Mouse (Mus musculus): Measurements from ENCODE around the gene Tll1. TPM values are rescaled to one million over a fixed set of nuclear protein-coding genes. Genes with fewer than 3 reads are reported as not detected.

Tll1 gene
- not detected in 2 replicates for polyA plus RNA-seq (2012)

DNA sequence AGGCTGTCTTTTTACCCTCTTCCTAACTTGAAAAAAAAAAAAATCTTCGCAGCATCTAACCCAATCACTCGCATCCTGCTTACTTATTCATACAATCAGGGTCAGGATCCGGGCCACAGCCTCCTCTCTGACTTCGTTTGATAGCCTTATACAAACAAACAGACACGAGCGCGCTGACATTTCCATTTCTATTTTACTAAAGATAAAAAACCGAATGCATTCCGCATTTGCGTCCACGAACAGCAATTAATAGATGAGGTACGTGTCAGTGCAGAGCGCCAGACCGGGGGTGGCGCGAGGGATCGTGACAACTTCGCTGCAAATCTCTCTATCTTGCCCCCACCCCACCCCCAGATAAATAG, at the start of gene Tll1:
Gene Tll1 (minus strand): TSS at position 248 of the 362 bp plus-strand sequence.
- no peak for TF ChIP-seq GATA1 (IDR thresholded peaks at IDR 0.05; ENCODE audit: low read length)

DNA sequence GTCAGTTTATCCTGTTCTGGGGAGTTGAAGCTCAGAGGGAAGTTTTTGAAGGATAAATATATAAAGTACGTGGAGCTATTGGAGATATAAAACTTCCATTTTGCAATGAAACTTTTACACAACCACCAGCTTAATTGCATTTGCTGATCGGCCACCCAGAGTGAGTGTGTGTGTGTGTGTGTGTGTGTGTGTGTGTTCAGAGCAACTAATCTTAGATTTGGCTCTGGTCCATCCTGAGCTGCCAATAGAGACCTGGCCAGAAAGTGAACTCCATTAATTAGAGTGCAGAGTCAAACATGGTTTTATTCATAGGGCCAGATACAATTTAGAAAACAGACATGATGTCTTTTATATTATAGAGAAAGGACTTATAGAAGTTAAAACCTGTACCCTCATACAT, 32.6 kb upstream of the Tll1 start:
- no peak for TF ChIP-seq GATA1 (IDR thresholded peaks at IDR 0.05; ENCODE audit: low read length)

DNA sequence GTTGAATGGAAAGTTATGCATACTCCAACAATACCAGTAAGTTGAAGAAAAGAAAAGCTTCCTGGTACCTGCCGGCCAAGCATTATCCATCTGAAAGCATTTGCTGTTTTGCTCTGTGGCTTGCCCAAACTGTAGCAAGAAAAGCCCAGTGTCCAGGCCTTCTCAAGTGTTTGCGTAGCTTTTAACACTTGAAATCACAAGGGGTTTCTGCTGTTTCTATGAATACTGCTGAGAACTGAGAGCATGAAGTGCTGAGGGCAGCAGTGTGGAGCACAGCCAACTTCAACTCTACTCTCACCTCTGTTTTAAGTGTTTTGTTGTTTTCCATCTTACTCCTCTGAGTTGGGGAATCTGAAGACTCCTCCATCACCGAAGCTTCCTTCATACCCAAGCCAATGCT, 15.5 kb upstream of the Tll1 start:
- no peak for TF ChIP-seq GATA1 (IDR thresholded peaks at IDR 0.05; ENCODE audit: low read length)

DNA sequence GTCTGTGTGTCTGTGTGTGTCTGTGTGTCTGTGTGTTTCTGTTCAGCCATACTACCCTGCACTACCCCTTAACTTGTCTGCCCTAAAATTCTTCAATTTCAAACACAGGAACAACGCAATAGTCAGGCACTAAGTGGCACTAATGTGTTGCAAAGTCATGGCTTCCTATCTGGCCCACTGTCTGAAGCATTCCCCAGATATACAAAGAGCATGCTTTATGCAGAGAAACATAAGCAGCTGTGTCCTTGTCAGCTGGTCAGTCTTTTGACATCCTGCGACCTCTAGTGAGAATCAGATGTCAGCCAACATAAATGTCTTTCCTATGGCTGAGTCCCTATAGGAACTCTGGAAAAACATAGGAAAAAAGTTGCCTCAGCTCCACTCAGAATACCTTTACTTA, 11.6 kb upstream of the Tll1 start:
- TF ChIP-seq GATA1 (IDR thresholded peaks at IDR 0.05; ENCODE audit: low read length) = no peak

DNA sequence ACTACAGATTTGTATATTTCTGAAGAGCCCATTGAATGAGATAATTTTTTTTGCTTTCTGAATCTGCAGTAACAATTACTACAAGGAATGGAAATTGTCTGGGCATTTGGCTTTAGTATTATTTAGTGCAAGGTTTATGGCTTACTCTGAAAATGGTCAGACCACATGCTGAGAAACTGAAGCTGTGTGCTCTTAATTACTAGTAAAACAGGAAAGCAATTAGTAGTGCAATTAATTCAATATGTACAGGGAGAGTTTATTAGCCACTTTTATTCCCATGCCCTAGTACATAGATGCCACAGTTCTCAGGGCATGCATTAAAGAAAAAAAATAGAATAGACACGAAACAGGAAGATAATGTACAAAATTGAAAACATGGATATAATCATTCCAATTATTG, 10.2 kb upstream of the Tll1 start:
- no peak for TF ChIP-seq GATA1 (IDR thresholded peaks at IDR 0.05; ENCODE audit: low read length)

DNA sequence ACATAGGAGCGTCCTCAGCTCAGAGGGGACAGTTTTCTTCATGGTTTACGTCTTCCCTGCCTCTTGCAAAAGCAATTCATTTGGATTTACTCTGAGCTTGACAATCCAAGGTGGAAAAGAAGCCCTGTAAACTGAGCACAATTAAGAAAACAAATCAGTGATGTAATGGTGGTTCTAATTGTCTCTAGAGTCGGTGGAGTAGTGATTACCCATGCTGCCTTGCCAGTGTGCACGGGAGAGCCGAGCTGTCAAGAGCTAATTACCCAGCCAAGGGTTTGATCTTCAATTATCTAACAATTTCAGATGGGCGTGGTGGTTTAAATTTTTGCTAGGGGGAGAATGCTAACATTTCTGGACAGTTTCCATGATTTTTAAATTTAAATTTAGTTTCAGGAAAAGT, 9.3 kb upstream of the Tll1 start:
- TF ChIP-seq GATA1 (IDR thresholded peaks at IDR 0.05; ENCODE audit: low read length) = no peak

DNA sequence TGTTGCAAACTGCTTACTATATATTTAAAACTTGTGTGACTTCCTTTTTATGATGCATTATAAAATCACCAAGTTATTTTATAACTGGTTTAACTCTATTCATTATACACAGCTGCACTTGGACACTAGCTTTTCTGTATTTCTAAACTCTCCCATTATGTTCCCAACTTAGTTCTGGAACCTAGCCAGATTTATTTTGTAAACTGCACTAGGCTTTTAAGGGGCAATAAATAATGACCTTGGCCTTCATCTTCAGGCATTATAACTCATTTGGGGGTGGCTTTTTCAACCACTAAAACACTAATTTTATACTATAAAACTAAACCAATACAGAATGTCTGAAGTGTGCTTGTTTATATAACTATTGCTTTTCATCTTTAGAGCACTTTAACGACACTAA, 8.8 kb upstream of the Tll1 start:
- no peak for TF ChIP-seq GATA1 (IDR thresholded peaks at IDR 0.05; ENCODE audit: low read length)

DNA sequence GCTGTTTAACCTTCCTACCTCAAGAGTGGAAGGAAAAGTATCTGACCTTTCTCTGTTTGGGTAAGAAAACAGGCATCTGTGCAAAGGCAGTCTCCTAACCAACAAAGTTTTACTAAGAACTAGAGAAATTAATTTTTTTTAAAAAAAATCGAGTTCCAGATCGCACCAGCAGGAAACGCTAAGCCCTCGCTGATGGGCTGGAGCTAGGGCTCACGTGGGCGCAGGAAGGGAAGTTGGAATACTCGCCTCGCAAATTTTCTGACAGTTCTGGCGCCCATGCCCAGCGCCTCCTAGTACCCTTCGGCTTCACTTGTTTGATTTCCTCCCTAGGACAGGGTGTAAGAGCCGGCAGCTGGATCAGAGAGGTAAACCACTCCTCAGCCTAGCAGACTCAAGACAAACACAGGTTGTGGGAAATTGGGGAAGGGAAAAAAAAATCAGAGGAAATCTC, 365 bp upstream of the Tll1 start:
- no peak for TF ChIP-seq GATA1 (IDR thresholded peaks at IDR 0.05; ENCODE audit: low read length)

DNA sequence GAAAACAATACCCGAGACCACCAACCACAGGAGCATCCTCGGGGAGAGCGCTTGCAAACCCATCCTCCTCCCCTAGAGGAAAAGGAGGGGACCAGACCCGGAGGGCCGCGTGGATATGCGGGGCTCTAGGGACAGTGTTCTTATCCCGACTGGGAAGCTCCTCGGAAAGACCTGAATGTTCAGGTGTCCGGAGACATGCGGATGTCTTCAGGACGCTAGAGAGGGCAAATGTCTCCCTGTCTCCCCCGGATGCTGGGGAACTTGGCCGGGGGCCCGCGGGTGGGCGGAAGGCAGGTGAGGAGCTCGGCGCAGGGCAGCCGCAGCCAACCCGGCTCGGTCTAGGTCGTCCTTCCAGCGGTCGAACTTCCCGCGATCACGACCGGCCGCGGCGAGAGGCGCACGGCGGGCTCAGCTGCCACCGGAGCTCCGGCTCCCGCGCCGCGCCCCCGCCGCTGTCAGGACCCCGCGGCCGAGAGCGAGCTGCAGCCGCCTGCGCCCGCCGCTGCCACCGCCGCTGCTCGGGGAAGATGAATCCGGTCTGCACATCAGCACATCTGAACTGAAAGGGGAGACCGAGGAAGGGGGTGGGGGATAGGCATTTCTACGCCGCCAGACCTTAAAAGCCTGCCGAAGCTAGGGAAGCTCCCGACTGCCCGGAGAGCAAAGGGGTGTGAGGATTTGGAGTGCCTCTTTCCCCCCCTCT, 599 bp downstream of the Tll1 start:
- no peak for TF ChIP-seq GATA1 (IDR thresholded peaks at IDR 0.05; ENCODE audit: low read length)

DNA sequence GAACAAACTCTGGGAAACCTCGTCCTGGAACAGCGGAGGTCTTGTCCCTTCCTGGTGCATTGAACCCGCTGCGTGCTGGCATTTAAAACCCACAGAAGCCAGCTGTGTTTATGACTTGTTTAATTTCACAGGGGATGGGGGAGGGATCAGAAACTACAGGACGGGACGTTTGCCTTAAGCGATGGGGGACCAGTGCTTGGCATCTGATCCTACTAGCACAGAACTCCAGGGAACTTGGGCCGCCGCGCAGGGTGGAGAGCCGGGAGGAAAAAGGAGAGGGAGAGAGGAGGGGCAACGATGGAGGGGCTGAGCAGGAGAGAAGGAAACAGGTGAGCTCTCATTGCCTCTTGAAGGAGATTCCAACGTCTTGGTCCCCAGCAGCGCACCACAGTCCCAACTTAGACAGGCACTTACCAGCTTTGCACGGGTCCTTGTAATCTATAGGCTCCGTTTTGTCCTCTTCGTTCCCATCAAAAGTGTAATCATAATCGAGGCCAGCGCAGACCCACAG, 1.2 kb downstream of the Tll1 start:
- TF ChIP-seq GATA1 (IDR thresholded peaks at IDR 0.05; ENCODE audit: low read length) = no peak

DNA sequence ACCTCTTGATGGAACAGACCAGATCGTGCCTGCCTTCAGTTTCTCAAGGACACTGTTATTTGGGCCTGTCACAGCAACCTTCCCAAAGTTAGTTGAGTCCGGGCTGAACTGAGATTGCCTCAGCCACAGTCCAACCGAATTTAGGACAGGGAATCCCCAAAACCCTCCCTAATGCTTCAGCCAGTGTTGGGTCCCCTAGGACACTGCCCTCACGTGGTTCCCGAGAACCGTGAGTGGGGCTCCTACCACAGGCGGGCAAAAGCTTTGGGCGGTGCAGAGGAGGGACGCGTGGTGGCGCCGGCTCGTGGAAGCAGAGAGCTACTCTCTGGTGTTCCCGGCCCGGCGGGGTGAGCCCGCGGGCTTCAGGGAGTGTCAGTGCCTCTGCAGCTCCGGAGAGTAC, 1.9 kb downstream of the Tll1 start:
- no peak for TF ChIP-seq GATA1 (IDR thresholded peaks at IDR 0.05; ENCODE audit: low read length)

DNA sequence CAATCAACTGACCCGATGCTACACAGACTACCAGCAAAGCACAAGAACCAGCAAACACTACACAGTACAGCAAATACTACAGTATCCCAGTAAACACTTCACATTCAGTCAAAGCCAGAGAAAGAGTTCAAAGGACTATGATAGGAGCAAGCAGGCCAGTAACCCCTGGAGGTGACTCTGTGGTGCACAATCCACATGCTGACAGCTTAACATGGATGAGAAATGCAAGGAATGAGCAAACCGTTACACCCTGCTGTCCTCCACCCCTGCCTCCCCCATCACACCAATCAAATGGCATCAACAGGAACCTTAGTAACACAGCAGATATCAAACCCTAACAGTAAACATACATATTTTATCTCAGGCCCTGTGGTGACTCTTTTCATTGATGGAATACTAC, 7.7 kb downstream of the Tll1 start:
- no peak for TF ChIP-seq GATA1 (IDR thresholded peaks at IDR 0.05; ENCODE audit: low read length)

DNA sequence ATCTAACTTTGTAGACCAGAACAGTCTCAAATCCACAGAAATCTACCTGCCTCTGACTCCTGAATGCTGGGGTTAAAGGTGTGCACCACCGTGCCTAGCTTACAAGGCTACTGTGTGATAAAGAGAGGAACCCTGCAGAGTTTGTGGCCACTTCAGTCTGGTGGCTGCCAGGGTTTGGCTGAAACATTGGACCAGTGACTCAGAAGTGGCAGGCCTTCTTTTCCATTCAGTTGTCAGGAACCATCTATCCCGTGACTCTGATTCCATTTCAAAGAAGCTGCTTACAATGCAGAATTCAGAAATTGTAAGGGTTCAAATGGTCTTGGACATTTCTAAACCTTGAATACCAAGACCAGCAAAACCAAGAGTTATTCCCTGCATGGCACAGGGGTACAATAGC, 12.7 kb downstream of the Tll1 start:
- TF ChIP-seq GATA1 (IDR thresholded peaks at IDR 0.05; ENCODE audit: low read length) = no peak

DNA sequence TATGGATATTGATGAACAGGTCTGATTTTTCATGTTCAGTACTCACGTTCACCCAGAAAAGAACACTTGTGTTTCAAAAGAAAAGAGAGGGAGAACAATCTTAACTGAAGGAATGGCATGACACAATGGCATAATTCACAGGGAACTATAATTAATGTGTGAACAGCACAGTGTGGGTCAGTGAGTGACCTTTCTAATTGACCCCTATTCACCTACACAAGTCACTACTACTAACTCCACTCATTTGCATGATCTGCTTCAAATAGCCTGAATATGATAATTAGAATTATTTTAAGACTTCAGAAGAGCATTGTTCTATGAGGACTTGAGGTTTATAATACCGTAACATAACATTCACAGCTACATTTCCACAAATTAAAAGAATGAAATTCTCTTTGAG, 18.2 kb downstream of the Tll1 start:
- TF ChIP-seq GATA1 (IDR thresholded peaks at IDR 0.05; ENCODE audit: low read length) = no peak

DNA sequence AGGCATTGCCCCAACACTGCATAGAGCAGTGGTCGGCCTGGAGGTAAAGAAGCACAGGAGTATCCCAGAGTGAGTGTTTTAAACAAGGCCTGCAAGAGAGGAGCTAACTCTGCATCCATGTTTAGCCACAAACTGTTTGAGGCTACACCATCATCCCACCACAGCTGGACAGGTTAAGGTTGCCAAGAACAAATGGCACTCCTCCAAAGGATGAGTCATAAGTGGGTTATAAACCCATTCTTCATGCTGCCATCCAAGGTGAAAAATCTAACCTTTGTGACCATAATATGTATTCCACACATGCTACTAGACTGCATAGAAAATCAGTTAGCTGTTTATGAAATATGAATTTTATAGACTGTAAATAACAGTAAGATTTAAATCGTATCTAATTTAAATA, 29.1 kb downstream of the Tll1 start:
- no peak for TF ChIP-seq GATA1 (IDR thresholded peaks at IDR 0.05; ENCODE audit: low read length)

DNA sequence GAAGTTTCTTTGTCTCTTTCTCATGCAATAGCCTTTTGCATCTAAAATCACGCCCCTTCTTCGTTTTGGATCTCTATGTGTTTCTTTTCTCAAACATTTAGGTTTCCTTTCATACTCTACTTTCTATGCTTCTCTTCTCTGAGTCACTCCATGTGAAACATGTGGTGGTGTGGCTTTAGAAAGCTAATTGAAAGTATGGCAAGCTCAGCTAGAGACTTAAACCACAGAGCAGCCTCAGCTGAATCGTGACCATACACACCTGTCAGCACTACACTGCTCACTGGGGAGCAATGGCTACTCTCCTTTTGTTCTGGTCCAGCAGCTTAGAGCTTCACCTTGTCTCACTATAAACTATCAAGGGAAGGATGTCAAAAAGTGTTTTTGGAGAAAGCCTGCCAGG, 31.2 kb downstream of the Tll1 start:
- TF ChIP-seq GATA1 (IDR thresholded peaks at IDR 0.05; ENCODE audit: low read length) = no peak

DNA sequence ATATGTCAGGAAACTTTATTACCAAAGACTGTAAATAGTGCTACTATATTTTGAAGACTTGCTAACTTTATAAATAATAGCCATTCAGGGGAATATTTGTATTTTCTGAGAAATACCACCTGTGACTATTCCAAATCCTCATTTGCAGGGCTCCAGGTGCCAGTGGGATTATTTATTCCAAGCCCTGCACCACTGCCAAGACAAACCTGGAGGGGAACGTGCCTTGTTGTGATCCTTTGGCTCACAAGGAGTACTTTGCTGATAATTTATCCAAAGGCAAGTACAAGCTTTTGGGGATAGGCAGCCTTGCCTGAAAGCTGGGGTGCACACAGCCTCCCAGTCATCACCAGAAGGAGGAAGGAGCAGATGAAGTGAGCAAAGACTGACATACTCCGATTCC, 32.3 kb downstream of the Tll1 start:
- TF ChIP-seq GATA1 (IDR thresholded peaks at IDR 0.05; ENCODE audit: low read length) = no peak
